Mouse (Mus musculus) bone marrow macrophage, adult 2 months (primary cell): ENCODE measurements around the gene Chac2.

Experiments used
- CTCF ChIP-seq: IDR thresholded peaks from 2 replicates; pipeline ENCODE4 v1.5.1; 2012; ENCODE audit warnings: low read depth, mild to moderate bottlenecking, low read length, moderate library complexity
- POLR2A ChIP-seq: IDR thresholded peaks from 2 replicates; pipeline ENCODE4 v1.6.1; 2012; ENCODE audit warnings: mild to moderate bottlenecking, low read depth, low read length, borderline replicate concordance

DNA sequence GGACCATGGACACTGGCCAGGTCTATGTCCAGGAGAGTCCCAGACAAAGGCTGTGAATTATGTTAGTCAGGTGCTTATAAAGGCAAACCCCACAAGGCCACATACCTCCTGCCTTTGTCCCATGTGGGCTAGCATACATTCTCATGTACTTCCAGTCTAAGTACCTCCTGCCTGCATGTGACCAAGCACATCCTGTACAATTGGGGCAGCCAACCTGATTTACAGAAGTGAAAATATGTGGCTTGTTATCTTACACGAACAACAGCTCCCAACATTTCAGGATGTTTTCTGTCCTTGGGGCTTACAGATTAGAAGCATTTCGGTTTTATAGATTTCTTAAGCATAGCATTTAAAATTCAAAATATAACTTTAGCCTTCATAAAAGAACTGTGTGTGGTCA, 13.9 kb upstream of the Chac2 start:
- TF ChIP-seq CTCF (no peak), POLR2A (no peak)
